Mouse (Mus musculus) induced T-regulatory cell, adult 2 months (primary cell): Measurements from ENCODE around the gene Aaas.

ENCODE experiments used
- DNase-seq: peaks from one replicate; pipeline ENCODE4 v3.0.0-alpha.2; 2012; ENCODE audit warnings: low read depth

The Aaas gene

GRCm38 (mm10) chr15:102356501-102357325 is 6.1 kb upstream of the Aaas start:
- no peak for DNase-seq

GRCm38 (mm10) chr15:102355871-102356441 is 5.4 kb upstream of the Aaas start:
- DNase-seq = no peak

DNA sequence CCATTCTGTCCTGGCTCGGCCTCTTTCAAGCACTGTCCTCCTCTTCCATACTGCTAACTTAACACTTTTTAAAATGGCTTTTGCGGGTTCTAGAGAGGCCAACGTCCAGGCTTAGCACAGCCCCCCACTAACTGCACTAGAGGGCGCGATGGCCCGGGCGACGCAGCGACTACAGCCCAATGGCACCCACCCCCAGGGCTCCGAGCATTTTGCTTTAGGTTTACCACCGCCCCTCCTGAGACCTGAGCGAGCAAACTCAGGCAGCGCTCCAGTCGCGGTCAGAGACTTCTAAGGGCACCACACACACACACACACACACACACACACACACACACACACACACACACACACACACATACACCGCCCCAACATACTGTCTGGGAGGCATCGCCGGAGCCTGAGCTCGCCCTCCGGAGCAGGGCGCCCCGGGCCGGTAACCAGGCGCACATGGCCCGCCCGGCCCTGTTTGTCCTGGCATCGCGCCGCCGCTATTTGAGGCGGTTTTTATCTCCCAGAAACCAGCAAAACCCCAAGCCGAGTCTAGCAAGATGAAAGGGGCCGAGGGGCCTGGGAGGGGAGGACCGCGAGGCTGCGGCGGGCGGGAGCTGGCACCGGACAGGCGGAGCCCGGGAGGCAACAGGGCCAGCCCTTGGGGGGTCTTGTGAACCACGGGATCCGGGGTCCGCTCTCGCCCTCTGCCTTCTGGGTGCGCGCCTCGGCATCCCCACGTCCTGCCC is 4.7 kb upstream of the Aaas start:
- peak; percentile 49 for DNase-seq

DNA sequence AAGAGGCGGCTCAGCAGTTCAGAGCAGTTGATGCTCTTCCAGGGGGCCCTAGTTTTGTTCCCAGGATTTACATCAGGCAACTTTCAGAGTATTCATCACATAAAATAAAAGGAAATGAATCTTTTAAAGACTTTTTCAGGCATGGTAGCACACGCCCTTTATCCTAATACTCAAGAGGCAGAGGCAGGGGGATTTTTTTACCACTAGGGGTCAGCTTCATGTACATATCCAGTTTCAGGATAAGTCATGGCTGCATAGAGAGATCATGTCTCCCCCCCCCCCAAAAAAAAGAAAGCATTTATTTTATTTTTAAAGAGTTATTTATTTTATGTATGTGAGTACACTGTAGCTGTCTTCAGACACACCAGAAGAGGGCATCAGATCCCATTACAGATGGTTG is 3.4 kb upstream of the Aaas start:
- DNase-seq = peak; percentile 31

- peak; percentile 43 for DNase-seq
Measured at GRCm38 (mm10) chr15:102352177-102352576, 1.6 kb upstream of the Aaas start.

DNA sequence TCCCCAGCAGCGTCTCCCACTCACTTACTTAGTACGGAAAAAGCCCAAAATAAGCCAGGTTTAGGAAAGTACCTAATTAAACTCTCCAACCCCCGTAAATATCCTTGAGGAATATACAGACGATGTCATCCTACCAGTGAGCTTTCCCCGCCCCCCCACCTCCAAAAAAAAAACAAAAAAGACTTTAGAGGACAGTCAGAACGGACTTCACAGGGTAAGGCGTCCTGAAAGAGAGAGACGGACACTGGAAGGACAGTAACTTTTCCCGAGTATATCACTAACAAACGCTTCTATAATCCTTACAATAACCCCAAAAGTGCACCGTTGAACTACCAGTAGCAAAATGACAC is 346 bp upstream of the Aaas start:
- no peak for DNase-seq

DNA sequence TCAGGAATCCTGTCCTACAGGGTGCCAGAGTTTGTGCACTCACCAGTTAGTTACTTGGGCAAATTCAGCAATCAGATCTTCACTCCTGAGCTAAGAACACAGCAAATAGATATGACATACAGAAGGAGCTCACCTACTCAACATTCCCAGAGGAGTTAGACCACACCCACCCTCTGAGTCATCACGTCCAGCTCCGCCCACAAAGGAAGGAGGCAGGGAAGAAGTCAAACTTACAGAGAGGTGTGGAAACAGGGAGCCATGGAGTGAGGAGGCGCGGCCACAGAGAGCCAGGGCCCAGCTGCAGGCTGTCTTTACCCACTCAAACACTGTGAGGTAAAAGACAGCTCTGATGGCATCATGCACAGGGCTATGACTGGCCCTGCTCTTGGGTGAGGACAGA is 4.1 kb downstream of the Aaas start:
- DNase-seq = no peak

DNA sequence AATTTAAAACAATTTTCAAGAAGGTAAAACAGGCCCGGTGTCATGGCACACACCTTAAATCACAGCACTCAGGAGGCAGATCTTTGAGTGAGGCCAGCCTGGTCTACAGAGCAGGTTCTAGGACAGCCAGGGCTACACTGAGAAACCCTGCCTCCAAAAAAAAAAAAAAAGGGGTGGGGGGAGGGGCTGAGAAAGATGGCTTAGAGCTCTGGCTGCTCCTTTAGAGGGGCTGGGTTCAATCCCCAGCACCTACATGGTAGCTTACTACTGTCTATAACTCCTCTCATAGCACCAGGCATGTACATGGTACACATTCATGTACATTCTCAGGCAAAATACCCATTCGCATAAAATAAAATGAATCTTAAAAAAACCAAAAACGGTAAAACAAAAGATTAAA is 6.1 kb downstream of the Aaas start:
- no peak for DNase-seq

GRCm38 (mm10) chr15:102341580-102341979 is 9.0 kb downstream of the Aaas start:
- peak; percentile 76 for DNase-seq

- DNase-seq = no peak
Measured at GRCm38 (mm10) chr15:102339612-102340011, 11.0 kb downstream of the Aaas start.

- DNase-seq = no peak
Measured at GRCm38 (mm10) chr15:102336946-102337345, 13.6 kb downstream of the Aaas start.

DNA sequence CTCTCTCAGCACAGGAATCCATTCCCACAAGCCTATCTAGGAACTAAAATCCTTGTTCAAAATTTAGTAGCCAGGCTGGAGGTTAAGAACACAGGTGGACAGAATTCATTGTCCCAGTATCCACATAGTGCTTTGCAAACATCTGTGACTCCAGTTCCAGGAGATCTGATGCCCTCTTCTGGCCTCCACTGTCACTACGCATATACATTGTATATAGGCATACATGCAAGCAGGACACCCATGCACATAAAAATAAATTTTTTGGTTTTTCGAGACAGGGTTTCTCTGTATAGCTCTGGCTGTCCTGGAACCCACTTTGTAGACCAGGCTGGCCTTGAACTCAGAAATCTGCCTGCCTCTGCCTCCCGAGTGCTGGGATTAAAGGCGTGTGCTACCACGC is 14.6 kb downstream of the Aaas start:
- DNase-seq = peak; percentile 55

- DNase-seq = no peak
Measured at GRCm38 (mm10) chr15:102335254-102335653, 15.3 kb downstream of the Aaas start.

GRCm38 (mm10) chr15:102331610-102332015 is 19.0 kb downstream of the Aaas start, which contains the start of gene Myg1:
TSS of gene Myg1 (plus strand) at chr15:102331709.
- DNase-seq = peak; percentile 95

DNA sequence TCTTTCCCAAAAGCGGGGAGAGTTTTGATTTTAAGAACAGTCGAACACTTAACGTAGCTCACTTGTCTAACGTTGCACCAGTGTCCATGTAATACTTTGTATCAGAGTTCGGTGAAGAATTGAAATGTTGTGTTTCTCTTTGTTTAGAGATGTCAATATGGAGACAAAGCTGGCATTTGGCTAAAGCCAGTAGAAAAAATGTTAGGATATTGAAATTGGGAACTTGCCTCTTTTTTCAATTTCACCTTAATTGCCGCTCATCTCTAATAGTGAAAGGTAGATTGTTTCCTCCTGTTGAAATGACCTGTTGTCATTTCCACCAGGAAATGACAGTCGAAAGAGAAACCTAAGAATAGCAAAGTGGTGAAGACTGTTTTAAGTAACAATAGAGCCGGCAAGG is 23.7 kb downstream of the Aaas start:
- peak; percentile 33 for DNase-seq

- DNase-seq = peak; percentile 86
Measured at GRCm38 (mm10) chr15:102326022-102326576, 24.5 kb downstream of the Aaas start, which contains the start of gene Pfdn5. TSS of gene Pfdn5 (plus strand) at chr15:102326116.

GRCm38 (mm10) chr15:102324654-102325473 is 25.7 kb downstream of the Aaas start:
- DNase-seq = no peak

DNA sequence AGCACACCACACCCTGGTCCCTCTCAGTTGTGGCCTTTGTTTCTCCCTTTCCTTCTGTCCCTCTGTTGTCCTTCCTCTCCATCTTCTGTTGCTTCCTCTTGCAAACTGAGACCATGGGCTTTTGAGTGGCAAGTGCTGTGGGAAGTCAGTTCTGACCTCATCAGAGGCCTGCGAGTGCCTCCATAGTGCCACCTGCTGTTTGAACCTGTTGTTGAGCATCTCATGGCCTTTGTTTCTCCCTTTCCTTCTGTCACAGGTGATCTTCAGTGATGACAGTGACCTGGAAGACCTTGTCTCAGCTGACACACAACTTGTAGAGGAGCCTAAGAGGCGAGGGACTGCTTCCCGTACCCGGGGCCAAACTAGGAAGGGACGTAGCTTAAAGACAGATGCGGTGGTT is 34.3 kb downstream of the Aaas start:
- DNase-seq = peak; percentile 78

DNA sequence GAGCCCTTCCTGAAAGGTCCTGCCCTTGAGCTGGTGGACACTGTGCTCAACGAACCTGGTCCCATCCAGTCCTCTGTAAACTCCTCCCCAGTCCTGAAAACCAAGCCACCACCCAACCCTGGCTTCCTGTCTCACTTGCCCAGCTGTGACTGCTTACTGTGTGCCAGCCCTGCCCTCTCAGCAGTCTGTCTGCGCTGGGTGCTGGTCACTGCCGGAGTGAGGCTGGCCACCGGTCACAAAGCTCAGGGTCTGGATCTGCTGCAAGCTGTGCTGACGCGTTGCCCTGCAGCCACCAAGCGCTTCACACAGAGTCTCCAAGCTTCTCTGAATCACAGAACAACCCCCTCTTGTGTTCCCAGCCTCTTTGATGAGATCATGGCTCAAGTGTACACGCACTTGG is 35.3 kb downstream of the Aaas start:
- no peak for DNase-seq

DNA sequence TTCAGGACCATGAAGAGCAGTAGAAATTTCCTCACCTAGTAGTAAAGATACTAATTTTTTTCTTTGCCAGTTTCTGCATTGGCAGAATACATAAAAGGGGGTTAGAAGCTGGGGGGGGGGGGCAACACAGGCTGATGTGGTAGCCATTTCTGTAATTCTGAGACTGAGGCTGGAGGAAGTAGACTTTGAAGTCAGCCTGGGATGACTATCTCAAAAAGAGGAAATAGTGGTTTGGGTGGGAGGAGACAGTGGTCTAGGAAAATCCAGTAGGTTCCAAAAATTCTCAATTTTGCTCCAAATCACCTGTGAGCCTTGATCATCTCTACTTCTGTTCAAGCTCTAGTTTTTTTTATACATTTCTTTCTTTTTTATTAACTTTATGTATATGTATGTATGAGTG is 39.1 kb downstream of the Aaas start:
- no peak for DNase-seq

DNA sequence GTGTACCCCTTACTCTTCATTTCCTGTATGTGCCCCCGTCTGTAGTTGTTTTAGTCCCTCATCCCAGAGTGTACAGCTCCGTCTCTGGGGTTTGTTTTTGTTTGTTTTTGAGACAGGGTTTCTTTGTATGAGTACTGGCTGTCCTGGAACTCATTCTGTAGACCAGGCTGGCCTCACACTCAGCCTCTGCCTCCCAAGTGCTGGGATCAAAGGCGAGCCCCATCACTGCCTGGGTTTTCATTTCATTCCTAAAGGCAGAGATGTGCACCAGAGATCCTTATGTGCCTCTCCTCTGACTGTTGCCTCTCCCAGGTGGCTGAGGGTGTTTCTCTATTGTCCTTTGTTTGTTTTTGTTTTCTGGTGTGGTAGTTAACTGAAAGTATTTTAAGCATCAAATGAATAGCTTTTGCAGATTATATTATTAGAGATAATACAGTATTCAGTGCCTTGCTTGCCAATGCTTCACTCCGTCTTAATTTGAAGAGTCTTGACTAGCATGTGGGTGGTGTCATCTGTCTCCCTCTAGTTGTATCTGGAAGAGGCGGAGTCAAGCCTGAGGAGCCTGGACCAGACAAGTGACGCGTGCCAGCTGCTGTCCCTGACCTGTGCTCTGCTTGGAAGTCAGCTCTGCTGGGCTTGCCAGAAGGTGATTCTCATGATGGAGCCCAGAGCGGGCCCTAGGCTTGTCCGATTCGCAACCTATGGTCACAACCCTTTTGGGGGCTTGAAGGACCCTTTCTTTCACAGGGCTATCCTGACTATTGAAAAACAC is 40.3 kb downstream of the Aaas start:
- no peak for DNase-seq
